Mouse (Mus musculus) central nervous system, embryonic 11.5 days (tissue): ENCODE measurements around the gene Med1. TPM values are rescaled to one million over a fixed set of nuclear protein-coding genes. Genes with fewer than 3 reads are reported as not detected.

Source experiments
- polyA plus RNA-seq: library from polyadenylated mRNA; depleted of rRNA; stranded (reverse); fragments of >200 nt; gene quantifications from 2 replicates; pipeline ENCODE4 v1.2.3, GENCODE M21; 2012; rRNA removed

Med1 gene
- polyA plus RNA-seq = 38.2 and 40.9 TPM in 2 replicates

GRCm38 (mm10) chr11:98192901-98193805 is at the start of gene Med1:
Gene Med1, minus strand, starts transcription at chr11:98193293.

DNA sequence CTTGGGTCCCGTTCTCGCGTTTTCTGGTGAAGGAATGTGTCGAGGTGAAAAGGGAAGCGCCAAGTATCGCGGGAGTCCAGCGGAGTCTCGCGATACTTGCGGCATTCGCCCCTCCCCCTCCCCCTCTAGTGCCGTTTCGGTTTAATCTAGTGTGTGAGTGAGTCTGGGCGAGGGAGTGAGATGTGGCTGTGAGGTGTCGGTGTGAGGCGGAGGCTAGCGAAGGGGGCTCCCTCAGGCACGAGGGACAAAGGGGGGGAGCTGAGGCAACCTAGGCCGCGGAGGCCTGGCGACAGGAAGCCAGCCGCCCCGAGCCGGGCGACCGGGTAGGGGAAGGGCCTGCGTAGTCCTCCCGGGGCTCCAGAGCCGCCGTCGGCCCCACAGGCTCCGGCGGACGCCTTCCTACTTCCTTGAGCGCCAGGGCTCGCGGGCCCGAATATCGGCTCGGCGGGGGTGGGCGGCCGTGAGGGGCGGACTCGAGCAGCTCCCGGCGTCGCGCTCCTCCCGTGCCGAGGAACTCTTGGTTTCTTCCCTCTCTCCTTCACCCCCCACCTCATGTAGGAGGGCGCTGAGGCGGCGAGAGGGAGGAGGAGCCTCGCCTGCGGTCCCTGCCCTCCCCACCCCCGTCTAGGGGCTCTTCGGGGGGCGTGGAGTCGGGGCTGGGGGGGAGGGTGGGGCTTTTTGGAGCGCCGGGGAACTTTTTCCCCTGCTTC is 9.7 kb upstream of the Med1 start, which contains the start of gene Cdk12:
Gene Cdk12, plus strand, starts transcription at position 419 of the 710 bp plus-strand sequence.

GRCm38 (mm10) chr11:98149786-98150624 is 43.1 kb downstream of the Med1 start, which contains the start of gene Fbxl20:
Gene Fbxl20, minus strand, starts transcription at chr11:98150403.

Other genes with a start within 250 kb of the Med1 start
- gene Plxdc1, start 206.8 kb downstream of the Med1 start, polyA plus RNA-seq = 0.13 and 0.31 TPM in 2 replicates
- gene Arl5c, start 197.1 kb downstream of the Med1 start, polyA plus RNA-seq = 0.91 and 1.3 TPM in 2 replicates
- gene Cacnb1, start 170.3 kb downstream of the Med1 start, polyA plus RNA-seq = 24.9 and 29.1 TPM in 2 replicates
- gene Rpl19, start 166.6 kb downstream of the Med1 start, polyA plus RNA-seq = 1,982 and 2,772 TPM in 2 replicates
- 0.92 and 1.8 TPM in 2 replicates for gene Stac2, start 139.8 kb downstream of the Med1 start, polyA plus RNA-seq
- 17.0 and 20.7 TPM in 2 replicates for gene Fbxl20, start 42.9 kb downstream of the Med1 start, polyA plus RNA-seq
- 21.6 and 29.6 TPM in 2 replicates for gene Cdk12, start 9.8 kb upstream of the Med1 start, polyA plus RNA-seq
- 2.1 and 3.4 TPM in 2 replicates for gene Neurod2, start 136.4 kb upstream of the Med1 start, polyA plus RNA-seq
- gene Ppp1r1b, start 155.1 kb upstream of the Med1 start, polyA plus RNA-seq = 0.65 and 1.3 TPM in 2 replicates
- 55.9 and 61.9 TPM in 2 replicates for gene Stard3, start 165.1 kb upstream of the Med1 start, polyA plus RNA-seq
- 3.3 and 4.0 TPM in 2 replicates for gene Tcap, start 190.5 kb upstream of the Med1 start, polyA plus RNA-seq
- 0.14 and 1.4 TPM in 2 replicates for gene Pnmt, start 193.2 kb upstream of the Med1 start, polyA plus RNA-seq
- 6.9 and 11.2 TPM in 2 replicates for gene Pgap3, start 207.2 kb upstream of the Med1 start, polyA plus RNA-seq
- gene Erbb2, start 219.2 kb upstream of the Med1 start, polyA plus RNA-seq = 12.3 and 20.9 TPM in 2 replicates
- gene Mien1, start 245.7 kb upstream of the Med1 start, polyA plus RNA-seq = 73.6 and 108 TPM in 2 replicates